Mouse (Mus musculus) spleen, embryonic (tissue): ENCODE results near the gene Arl5c.

Source experiments
- CTCF ChIA-PET: fragments of 350-600 bp; sonication (Branson Sonifier 250); formaldehyde crosslinking; loops from one replicate; lab custom pipeline; 2022; lab: Charles Lee

The Arl5c gene

GRCm38 (mm10) chr11:97998074-97998793 lies 2.3 kb upstream of the Arl5c start:
- CTCF ChIA-PET: interaction anchor here (0.7 kb wide), 1 partner anchor 83 kb away, joined by 5 read pairs; no protein-coding TSS in a partner anchor

- CTCF ChIA-PET: no interaction called here
Measured at GRCm38 (mm10) chr11:97997387-97997960, 1.5 kb upstream of the Arl5c start.

DNA sequence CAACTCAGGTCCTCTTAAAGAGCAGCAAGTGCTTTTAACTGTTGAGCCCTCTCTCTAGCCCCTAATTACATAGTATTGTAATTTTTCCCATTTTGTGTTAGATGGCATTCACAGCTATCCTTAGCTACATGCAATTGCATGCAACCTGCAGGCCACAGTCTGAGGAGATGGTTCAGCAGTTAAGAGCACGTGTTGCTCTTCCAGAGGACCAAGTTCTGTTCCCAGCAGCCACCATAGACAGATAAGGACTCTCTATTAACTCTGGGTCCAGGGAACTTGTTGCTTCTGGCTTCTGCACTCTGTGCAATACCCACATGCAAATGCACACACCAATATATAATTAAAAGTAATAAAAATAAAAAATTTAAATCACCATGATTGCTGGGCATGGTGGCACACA lies 710 bp upstream of the Arl5c start:
- CTCF ChIA-PET: interaction anchor here (0.7 kb wide), 1 partner anchor 52 kb away, joined by 5 read pairs; no protein-coding TSS in a partner anchor

DNA sequence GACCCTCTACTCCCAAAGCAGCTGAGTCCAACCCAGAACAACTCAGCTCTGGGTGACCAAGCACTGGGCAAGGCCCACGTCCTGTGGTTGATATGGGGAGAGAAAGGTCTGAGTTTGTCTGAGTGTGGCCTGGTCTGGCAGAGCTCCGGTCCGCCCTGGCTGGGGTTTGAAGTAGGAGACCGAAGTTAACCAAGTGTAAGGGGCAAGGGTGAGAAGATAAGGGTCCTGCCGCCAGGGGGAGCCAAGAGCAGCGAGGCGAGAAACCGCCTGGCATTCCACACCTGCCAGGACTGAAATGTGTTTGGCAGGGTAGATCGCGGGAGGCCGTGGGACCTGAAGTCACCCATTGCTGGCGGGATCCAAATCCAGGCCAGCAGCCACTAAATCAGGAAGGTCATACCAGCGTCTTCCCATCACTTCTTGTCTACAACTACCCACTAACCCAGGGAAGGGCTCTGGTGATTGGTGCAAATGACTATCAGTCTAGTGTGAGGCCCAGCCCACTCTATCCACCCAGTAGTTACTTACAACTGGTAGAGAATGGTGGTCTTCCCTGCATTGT lies 1.4 kb downstream of the Arl5c start:
- CTCF ChIA-PET: interaction anchor here (0.6 kb wide), 1 partner anchor 24 kb away, joined by 5 read pairs; no protein-coding TSS in a partner anchor

DNA sequence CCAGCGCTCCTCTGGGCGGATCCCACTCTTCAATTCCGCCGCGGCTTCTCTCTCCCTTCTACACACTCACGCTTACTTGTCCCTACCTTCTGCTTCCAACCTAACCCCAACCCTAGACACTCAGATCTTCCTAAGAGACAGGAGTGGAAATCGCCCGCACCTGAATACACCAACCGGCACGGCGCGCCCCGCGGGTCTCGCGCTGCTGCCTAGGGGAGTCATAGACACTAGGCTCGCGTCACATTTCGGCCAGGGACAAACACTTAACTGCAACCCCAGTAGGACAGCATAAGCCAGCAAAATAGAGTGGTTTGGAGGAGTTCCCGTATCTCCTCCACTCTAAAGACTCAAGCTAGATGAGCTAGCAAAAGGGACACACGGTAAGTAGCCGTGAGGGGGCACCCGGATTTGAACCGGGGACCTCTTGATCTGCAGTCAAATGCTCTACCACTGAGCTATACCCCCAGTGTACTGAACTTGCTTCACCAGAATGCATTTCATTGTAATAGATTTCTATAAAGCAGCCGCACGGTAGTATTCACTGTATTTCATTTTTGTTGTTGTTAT lies 7.4 kb downstream of the Arl5c start:
- CTCF ChIA-PET: interaction anchor here (0.7 kb wide), 1 partner anchor 410 kb away, joined by 3 read pairs; no protein-coding TSS in a partner anchor

- CTCF ChIA-PET: interaction anchor here (0.6 to 0.7 kb wide), 2 partner anchors 56 to 789 kb away, joined by 3 to 4 read pairs; no protein-coding TSS in a partner anchor
Measured at GRCm38 (mm10) chr11:97987551-97988526, 8.1 kb downstream of the Arl5c start.

GRCm38 (mm10) chr11:97986738-97987465 lies 9.1 kb downstream of the Arl5c start:
- CTCF ChIA-PET: interaction anchor here (0.6 to 1.8 kb wide), 4 partner anchors 15 to 788 kb away, joined by 3 to 4 read pairs (median 4); no protein-coding TSS in a partner anchor

DNA sequence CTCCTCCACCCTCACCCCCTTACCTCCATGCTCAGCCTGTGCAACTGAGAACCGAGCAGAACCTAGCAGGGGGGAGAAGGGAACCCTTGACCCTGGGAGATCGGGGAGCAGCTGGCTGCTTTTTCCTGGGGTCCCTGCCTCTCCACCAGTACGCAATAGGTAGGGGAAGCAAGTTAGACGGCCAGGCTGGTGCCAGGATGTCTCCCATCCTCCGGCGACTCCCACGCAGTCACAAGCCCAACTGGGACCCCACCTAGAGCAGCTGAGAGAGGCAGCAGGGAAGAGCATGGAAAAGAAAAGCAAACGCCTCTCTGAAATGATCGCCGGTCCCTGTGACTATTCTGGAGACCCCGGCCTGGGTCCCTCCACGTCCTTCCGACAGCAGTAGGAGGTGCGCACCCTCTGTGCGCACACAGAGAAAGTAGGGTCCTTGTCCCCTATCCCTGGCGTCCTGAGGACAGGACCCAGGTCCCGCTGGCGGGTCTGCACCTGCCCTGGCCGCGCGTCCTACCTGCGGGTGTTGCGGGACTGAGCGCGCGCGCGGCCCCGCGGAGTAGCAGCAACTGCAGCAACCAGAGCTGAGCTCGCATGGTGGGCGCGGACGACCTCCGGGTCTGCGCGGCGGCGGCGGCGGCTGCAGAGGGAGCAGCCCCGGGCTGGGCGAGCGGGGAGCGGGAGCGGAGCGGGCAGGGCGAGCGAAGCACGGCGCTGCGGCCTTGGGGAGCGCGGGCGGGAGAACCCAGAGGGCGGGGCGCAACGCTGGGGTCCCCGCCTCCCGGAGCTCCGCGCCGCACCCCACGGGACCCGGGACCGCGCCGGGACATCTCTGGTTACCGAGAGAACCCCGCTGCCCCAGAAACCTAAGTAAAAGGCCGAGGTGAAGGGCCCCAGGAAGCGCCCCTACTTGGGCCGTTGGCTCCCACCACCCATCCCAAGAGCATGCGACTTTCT lies 10.0 kb downstream of the Arl5c start, which contains the start of gene Plxdc1:
Gene Plxdc1 (minus strand): TSS at position 718 of the 951 bp plus-strand sequence.
- CTCF ChIA-PET: interaction anchor here (0.7 to 1.8 kb wide), 2 partner anchors 16 to 17 kb away, joined by 3 to 4 read pairs; no protein-coding TSS in a partner anchor

DNA sequence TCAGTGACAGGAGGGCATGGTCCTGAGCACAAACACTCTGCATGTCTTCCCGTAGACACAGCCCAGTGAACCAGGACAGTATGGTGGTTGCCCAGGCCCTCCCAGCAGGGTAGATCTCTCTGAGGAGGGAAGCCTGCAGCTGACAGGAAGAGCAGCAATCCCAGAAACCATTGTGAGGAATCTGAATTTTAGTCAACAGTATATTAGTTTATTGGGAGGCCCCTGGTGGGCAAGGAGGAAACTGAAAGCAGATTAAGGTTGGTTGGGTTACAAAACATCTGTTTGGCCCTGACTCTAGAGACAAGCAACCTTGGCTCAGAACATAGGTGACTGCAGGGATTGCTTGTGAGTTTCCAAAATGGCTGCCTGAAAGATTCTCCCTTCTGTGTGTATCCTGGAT lies 12.0 kb downstream of the Arl5c start:
- CTCF ChIA-PET: interaction anchor here (0.7 kb wide), 1 partner anchor 350 kb away, joined by 4 read pairs; no protein-coding TSS in a partner anchor

DNA sequence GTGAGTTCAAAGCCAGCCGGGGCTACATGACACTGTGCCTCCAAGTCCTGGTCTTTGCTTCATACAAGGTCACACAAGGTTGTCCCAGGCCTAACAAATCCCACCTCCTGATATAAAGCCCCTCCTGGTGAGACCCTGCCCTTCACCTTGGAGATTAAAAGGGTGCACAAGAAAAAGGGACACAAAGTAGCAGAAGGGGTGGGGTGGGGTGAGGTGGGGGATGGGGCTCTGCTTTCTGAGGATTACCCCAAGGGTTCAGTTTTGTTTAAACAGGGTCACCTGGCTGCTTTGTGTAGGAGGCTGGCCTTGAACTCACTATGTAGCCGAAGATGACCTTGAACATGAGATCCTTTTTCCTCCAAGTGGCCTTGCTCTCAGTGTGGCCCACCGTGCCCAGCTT lies 12.5 kb downstream of the Arl5c start:
- CTCF ChIA-PET: interaction anchor here (0.7 kb wide), 1 partner anchor 350 kb away, joined by 4 read pairs; no protein-coding TSS in a partner anchor

- CTCF ChIA-PET: no interaction called here
Measured at GRCm38 (mm10) chr11:97982721-97983120, 13.3 kb downstream of the Arl5c start.

GRCm38 (mm10) chr11:97980531-97980966 lies 15.4 kb downstream of the Arl5c start:
- CTCF ChIA-PET: interaction anchor here (0.6 kb wide), 1 partner anchor 19 kb away, joined by 3 read pairs; no protein-coding TSS in a partner anchor

DNA sequence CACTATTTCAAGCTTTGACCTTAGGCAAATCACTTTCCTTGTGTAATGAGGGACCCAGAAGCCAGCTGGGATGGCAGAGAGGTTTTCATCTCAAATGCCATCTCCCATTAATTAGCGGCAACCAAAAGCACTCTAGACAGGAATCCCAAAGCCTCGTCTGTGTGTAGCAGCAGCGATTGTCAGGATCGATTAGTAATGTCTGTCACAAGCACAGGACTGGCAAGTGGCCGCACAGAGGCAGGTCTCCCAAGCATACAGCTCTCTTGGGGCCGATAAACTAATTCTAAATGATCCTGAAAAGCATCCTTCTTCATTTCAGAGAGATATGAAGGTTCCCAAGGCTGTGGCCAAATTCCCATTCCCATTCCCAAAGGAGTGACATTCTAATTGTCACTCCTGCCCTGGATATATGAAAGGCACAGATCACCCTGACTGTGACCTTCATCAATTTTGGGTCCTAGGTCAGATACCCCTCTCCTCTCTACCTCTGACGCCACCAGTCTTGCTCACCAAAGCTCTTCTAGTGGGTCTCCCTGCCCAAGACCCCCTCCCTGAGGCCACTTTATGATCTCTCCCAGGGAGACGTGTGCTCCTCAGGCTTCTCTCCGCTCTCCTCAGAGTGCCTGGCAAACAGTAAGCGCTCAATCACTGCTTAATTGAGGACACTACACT lies 16.0 kb downstream of the Arl5c start:
- CTCF ChIA-PET: interaction anchor here (0.6 kb wide), 2 partner anchors 19 to 23 kb away, joined by 3 read pairs; no protein-coding TSS in a partner anchor

DNA sequence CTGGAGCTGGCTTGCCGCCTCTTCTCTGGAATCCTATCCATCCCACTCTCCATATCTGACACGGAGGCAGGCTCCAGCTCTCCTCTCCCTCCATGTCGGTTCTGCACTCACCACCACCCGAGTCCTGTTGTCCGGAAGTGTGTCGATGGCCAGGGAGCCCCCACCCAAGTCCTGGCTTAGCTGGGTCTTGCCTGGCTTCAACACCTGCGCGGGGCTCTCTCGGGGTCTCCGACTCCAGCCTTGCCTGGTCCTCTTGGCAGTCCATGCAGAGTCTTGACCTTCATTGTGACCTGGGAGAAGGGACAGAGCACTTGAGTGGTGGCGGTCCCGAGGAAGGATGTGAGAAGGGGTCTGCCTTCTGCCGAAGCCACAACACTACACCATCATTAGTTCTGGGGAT lies 17.6 kb downstream of the Arl5c start:
- CTCF ChIA-PET: no interaction called here

GRCm38 (mm10) chr11:97977797-97978196 lies 18.2 kb downstream of the Arl5c start:
- CTCF ChIA-PET: interaction anchor here (0.6 kb wide), 1 partner anchor 487 kb away, joined by 3 read pairs; no protein-coding TSS in a partner anchor

GRCm38 (mm10) chr11:97974746-97975145 lies 21.2 kb downstream of the Arl5c start:
- CTCF ChIA-PET: no interaction called here

GRCm38 (mm10) chr11:97974141-97974540 lies 21.8 kb downstream of the Arl5c start:
- CTCF ChIA-PET: no interaction called here

DNA sequence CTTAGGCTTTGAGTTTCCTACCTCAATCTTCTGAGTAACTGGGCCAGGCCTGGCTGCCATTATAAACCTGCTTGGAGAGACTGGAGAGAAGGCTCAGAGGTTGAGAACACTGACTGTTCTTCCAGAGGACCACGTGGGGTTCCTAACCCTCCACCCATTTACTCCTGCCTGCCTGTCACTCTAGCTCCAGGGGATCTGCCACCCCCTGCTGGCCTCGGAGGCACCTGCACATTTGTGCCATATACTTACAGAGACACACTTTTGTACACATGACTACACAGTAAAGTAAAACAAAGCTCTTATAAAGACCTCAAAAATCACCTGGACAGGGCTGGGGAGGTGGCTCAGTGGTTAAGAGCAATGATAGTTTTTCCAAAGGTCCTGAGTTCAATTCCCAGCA lies 23.5 kb downstream of the Arl5c start:
- CTCF ChIA-PET: no interaction called here
